Mouse (Mus musculus) layer of hippocampus, postnatal 36 days (tissue): ENCODE measurements around the gene Prdx3. TPM values are rescaled to one million over a fixed set of nuclear protein-coding genes. Genes with fewer than 3 reads are reported as not detected.
A peak's percentile ranks its signal among the peaks of the same experiment; 100 is the strongest.

Source experiments
- DNase-seq, 2 experiments: peaks; one replicate each; pipeline ENCODE4 v3.0.0; 2022
- total RNA-seq, 2 experiments: library from RNA; stranded (reverse); gene quantifications; 2 replicates each; pipeline ENCODE4 v1.2.3; 2021

The Prdx3 gene
- total RNA-seq, 2 experiments from 2014 or later: 76.2 to 78.2 TPM

DNA sequence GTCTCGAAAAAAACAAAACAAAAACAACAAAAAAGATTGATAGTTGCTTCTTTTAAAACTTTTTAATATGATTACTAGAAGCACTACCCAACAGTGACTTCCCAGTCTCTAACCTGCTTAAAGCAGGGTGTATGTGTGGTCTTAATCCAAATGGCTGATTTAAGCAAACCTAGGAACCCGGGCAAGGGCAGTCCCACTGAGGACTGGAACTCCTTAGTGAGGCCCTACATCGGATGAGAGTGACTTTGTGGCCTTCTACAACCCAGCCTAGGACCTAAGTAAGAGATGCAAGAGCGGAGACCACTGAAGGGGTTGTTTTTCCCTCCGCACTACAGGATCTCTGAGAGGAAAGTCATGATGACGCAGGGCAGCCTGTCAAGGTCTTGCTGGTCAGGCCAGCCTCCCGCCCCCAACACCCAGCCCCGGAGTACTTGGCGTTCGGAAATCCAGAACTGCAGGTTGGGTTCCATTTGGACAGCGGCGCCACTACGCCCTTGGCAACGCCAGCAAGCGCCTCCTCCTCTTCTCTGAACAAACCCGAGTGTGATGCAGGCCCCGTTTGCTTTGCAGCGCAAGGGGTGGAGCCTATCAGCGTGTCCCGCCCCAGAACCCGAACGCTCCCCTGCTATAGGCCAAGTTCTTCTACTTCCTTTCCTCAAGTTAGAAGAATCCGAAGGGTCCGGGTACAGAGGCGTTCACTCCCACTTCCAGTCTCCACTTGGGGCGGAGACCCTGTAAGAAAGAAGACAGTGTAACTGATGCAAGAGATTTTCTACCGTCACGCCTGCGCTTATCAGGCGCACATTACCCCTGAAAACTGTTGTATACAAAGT, 13.3 kb downstream of the Prdx3 start, which contains the start of gene Sfxn4:
Sfxn4 (minus strand) TSS at position 612 of the 833 bp plus-strand sequence.
- peak; percentile 89 to 90 for DNase-seq

DNA sequence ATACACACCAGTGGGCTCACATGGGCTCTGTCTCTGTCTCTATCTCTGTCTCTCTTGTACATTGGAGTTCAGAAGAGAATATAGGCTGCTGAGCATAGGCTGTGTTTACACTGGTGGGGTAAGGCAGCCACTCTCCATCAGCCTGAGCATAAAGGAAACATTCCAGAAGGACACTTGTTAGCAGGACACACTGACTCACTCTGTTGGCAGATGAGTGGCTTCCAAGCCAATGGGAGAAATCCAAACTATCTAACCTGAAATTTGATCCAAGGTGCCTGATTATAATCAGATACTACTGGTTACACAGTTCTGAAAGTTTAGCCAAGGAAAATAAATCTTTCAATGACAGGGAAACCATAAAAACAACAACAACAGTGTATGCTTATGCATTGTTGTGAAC, 28.6 kb downstream of the Prdx3 start:
- DNase-seq: no peak

DNA sequence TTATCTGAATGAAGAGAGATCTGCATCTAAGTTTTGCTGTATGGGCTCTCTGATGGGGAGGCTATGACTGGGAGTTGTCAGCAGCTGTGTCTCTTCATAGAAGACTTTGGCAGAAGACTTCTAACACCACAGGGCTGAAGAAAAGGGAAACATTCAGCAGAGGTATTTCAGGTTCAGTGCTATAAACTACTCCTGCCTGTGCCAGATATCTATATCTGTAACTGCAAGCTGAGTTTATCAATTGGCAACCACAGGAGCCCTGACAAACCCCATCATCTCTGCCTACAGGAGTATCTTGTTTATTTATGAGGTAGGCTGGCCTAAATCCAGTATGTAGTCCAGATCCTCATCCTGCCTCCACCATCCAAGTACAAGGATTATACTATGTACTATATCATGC, 31.0 kb downstream of the Prdx3 start:
- DNase-seq: no peak

DNA sequence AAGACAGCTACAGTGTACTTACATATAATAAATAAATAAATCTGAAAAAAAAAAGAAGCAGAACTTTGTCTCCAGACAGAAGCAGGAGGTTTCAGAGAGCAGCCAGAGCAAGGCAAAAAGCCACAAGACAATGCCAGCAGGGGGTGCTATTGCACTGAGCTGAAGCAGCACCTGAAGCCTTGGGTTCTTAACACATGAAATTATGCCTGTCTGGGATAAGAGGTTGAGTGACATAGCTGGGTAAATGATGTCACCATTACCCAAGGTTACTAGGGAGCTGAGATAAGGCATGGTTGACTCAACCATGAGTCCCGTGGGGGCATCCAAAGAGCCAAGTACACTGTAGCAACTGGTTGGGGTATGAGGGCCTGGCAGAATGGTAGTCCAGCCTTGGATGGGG, 36.6 kb downstream of the Prdx3 start:
- peak; percentile 18 to 35 for DNase-seq

DNA sequence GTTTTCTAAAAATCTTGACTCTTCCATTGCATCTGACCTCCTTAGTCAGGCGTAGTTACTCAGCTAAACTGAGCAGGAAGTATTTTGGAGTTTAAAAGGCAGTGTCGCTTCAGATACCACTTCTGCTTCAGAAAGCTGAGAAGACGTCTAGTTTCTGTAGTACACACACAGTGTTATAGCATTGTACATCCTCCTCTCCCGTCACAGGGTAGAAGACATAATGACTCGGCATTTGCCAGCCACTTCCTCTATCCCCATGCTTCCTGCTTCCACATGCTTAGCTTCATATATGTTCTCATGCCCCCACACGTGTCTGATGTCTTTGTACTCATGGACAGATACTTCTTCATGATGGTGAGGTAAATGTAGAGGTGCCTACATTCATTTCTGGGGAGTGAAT, 55.7 kb downstream of the Prdx3 start:
- DNase-seq: no peak

Other genes starting within 250 kb of the Prdx3 start
- gene Nanos1, start 118.6 kb downstream of the Prdx3 start, total RNA-seq: 10 to 100 TPM; 17.5 to 17.8 TPM
- 100 to 1,000 TPM; 101 to 107 TPM for gene Eif3a, start 83.9 kb downstream of the Prdx3 start, total RNA-seq
- 10 to 100 TPM; 45.9 to 46.3 TPM for gene Fam45a, start 63.0 kb downstream of the Prdx3 start, total RNA-seq
- 10 to 100 TPM; 13.1 to 14.3 TPM for gene Sfxn4, start 13.1 kb downstream of the Prdx3 start, total RNA-seq
- 1 to 10 TPM; 8.0 to 8.3 TPM for gene Grk5, start 15.2 kb upstream of the Prdx3 start, total RNA-seq